Mouse (Mus musculus): ENCODE data around the gene Chrna1. TPM values are rescaled to one million over a fixed set of nuclear protein-coding genes. Genes with fewer than 3 reads are reported as not detected.

Gene Chrna1
- total RNA-seq (2014; fragmentation: Nextera tagmentation) = not detected in 2 replicates
- 0.11 and 0.12 TPM in 2 replicates for total RNA-seq (2017)
- polyA plus RNA-seq (2012) = not detected in 2 replicates

DNA sequence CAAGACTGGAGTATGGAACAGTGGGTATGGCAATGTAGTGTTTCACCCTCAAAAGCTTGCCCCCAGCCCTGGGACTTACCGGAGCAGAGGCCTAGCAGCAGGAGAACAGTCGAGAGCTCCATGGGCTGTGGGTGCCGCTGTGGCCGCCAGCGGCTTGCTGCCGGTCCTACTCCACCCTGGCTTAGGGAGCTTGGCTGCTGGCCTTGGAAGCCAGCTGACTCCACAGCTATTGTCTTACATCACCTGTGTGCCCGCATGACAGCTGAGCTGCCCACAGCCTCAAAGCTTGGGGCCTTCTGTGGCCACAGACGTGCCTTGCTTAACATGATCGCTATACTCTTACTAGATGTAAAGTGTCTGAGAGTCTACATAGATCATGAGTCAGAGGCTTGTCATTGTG, at the start of gene Chrna1:
TSS of gene Chrna1 (minus strand) at position 173 of the 400 bp plus-strand sequence.
- Histone ChIP-seq H3K27me3 (ENCODE audit: insufficient read depth, low read length) (peaks cover 19% of the 10 kb centered on the region), H3K4me3 (ENCODE audit: low read depth, low read length) (no peak within 1 kb of the TSS), H3K9me3 (replicated peaks) (no peaks in the 10 kb centered on the region), H3K36me3 (replicated peaks) (no peaks in the 10 kb centered on the region), H3K4me1 (ENCODE audit: insufficient read depth, low read depth, low read length) (no peaks in the 10 kb centered on the region)
- DNase-seq (ENCODE audit: low spot score) (no peak), ATAC-seq (ENCODE audit: extremely low read depth, insufficient number of reproducible peaks, low FRiP score, poor library complexity, severe bottlenecking) (no peak)
- TF ChIP-seq GATA2 (IDR thresholded peaks at IDR 0.05; ENCODE audit: borderline replicate concordance, low read depth, low read length) (no peak), GATA1 (IDR thresholded peaks at IDR 0.05; ENCODE audit: borderline replicate concordance, low read length) (no peak), CTCF (IDR thresholded peaks at IDR 0.05; ENCODE audit: low read depth, low read length) (no peak), TAL1 (conservative IDR thresholded peaks at IDR 0.05; ENCODE audit: low read depth, low read length) (no peak), POLR2AphosphoS5 (IDR thresholded peaks at IDR 0.05; ENCODE audit: insufficient replicate concordance, low read depth, low read length) (no peak)

- DNase-seq (ENCODE audit: low spot score) = no peak
- ATAC-seq (ENCODE audit: extremely low read depth, insufficient number of reproducible peaks, low FRiP score, poor library complexity, severe bottlenecking) = no peak
- H3K27me3 ChIP-seq (ENCODE audit: insufficient read depth, low read length) = no peaks in the 10 kb centered on the region
- no peak overlapping the region for H3K4me3 ChIP-seq (ENCODE audit: low read depth, low read length)
- no peaks in the 10 kb centered on the region for H3K9me3 ChIP-seq (replicated peaks)
- H3K4me1 ChIP-seq (ENCODE audit: insufficient read depth, low read depth, low read length) = no peaks in the 10 kb centered on the region
- H3K36me3 ChIP-seq (replicated peaks) = no peaks in the 10 kb centered on the region
- no peak for TF ChIP-seq POLR2AphosphoS5 (IDR thresholded peaks at IDR 0.05; ENCODE audit: insufficient replicate concordance, low read depth, low read length)
- TF ChIP-seq GATA1 (IDR thresholded peaks at IDR 0.05; ENCODE audit: borderline replicate concordance, low read length) = no peak
- TF ChIP-seq TAL1 (conservative IDR thresholded peaks at IDR 0.05; ENCODE audit: low read depth, low read length) = no peak
- TF ChIP-seq GATA2 (IDR thresholded peaks at IDR 0.05; ENCODE audit: borderline replicate concordance, low read depth, low read length) = no peak
- no peak for TF ChIP-seq CTCF (IDR thresholded peaks at IDR 0.05; ENCODE audit: low read depth, low read length)
Measured at GRCm38 (mm10) chr2:73618486-73619052, 38.4 kb upstream of the Chrna1 start.

- H3K4me3 ChIP-seq (ENCODE audit: low read depth, low read length) = no peak overlapping the region
- TF ChIP-seq TAL1 (conservative IDR thresholded peaks at IDR 0.05; ENCODE audit: low read depth, low read length) = no peak
- TF ChIP-seq POLR2AphosphoS5 (IDR thresholded peaks at IDR 0.05; ENCODE audit: insufficient replicate concordance, low read depth, low read length) = no peak
- TF ChIP-seq GATA2 (IDR thresholded peaks at IDR 0.05; ENCODE audit: borderline replicate concordance, low read depth, low read length) = no peak
- no peak for TF ChIP-seq CTCF (IDR thresholded peaks at IDR 0.05; ENCODE audit: low read depth, low read length)
- TF ChIP-seq GATA1 (IDR thresholded peaks at IDR 0.05; ENCODE audit: borderline replicate concordance, low read length) = no peak
- H3K4me1 ChIP-seq (ENCODE audit: insufficient read depth, low read depth, low read length) = no peaks in the 10 kb centered on the region
- no peaks in the 10 kb centered on the region for H3K9me3 ChIP-seq (replicated peaks)
- no peaks in the 10 kb centered on the region; the same call in 1 of the 2 replicates for H3K27me3 ChIP-seq (ENCODE audit: insufficient read depth, low read length)
- DNase-seq (ENCODE audit: low spot score) (no peak), ATAC-seq (ENCODE audit: extremely low read depth, insufficient number of reproducible peaks, low FRiP score, poor library complexity, severe bottlenecking) (no peak)
- no peaks in the 10 kb centered on the region for H3K36me3 ChIP-seq (replicated peaks)
Measured at GRCm38 (mm10) chr2:73616434-73617057, 36.4 kb upstream of the Chrna1 start.

DNA sequence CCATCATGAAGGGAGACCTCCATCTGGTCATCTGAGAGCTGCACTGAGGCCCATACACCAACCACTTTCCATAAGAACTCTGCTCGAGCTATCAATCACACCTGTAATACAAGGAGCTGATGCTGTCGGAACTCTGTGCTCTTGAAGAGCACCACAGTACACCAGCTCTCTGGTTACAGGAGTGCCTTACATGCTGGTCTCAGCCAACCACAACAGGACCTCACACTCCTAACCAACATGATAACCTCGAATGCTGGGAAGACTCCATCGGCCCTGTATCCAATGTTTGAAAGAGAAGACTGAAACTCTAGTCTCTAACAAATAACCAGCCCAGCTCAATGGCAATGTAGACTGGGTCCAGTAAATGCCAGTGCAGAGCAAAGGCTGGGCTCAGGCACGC, 35.3 kb upstream of the Chrna1 start:
- H3K4me1 ChIP-seq (ENCODE audit: insufficient read depth, low read depth, low read length) = no peaks in the 10 kb centered on the region
- no peaks in the 10 kb centered on the region for H3K9me3 ChIP-seq (replicated peaks)
- H3K4me3 ChIP-seq (ENCODE audit: low read depth, low read length) = no peak overlapping the region
- ATAC-seq (ENCODE audit: extremely low read depth, insufficient number of reproducible peaks, low FRiP score, poor library complexity, severe bottlenecking) (no peak), DNase-seq (ENCODE audit: low spot score) (no peak)
- no peaks in the 10 kb centered on the region; the same call in 1 of the 2 replicates for H3K27me3 ChIP-seq (ENCODE audit: insufficient read depth, low read length)
- no peaks in the 10 kb centered on the region for H3K36me3 ChIP-seq (replicated peaks)
- TF ChIP-seq TAL1 (conservative IDR thresholded peaks at IDR 0.05; ENCODE audit: low read depth, low read length) (no peak), CTCF (IDR thresholded peaks at IDR 0.05; ENCODE audit: low read depth, low read length) (no peak), GATA1 (IDR thresholded peaks at IDR 0.05; ENCODE audit: borderline replicate concordance, low read length) (no peak), GATA2 (IDR thresholded peaks at IDR 0.05; ENCODE audit: borderline replicate concordance, low read depth, low read length) (no peak), POLR2AphosphoS5 (IDR thresholded peaks at IDR 0.05; ENCODE audit: insufficient replicate concordance, low read depth, low read length) (no peak)

- TF ChIP-seq POLR2AphosphoS5 (IDR thresholded peaks at IDR 0.05; ENCODE audit: insufficient replicate concordance, low read depth, low read length) = no peak
- no peak for TF ChIP-seq GATA2 (IDR thresholded peaks at IDR 0.05; ENCODE audit: borderline replicate concordance, low read depth, low read length)
- no peak for TF ChIP-seq GATA1 (IDR thresholded peaks at IDR 0.05; ENCODE audit: borderline replicate concordance, low read length)
- TF ChIP-seq TAL1 (conservative IDR thresholded peaks at IDR 0.05; ENCODE audit: low read depth, low read length) = no peak
- no peak for TF ChIP-seq CTCF (IDR thresholded peaks at IDR 0.05; ENCODE audit: low read depth, low read length)
- ATAC-seq (ENCODE audit: extremely low read depth, insufficient number of reproducible peaks, low FRiP score, poor library complexity, severe bottlenecking) (no peak), DNase-seq (ENCODE audit: low spot score) (no peak)
- no peaks in the 10 kb centered on the region for H3K9me3 ChIP-seq (replicated peaks)
- no peaks in the 10 kb centered on the region for H3K36me3 ChIP-seq (replicated peaks)
- peaks cover 4% of the 10 kb centered on the region for H3K27me3 ChIP-seq (ENCODE audit: insufficient read depth, low read length)
- H3K4me1 ChIP-seq (ENCODE audit: insufficient read depth, low read depth, low read length) = no peaks in the 10 kb centered on the region
- no peak overlapping the region for H3K4me3 ChIP-seq (ENCODE audit: low read depth, low read length)
Measured at GRCm38 (mm10) chr2:73614303-73614702, 34.2 kb upstream of the Chrna1 start.

GRCm38 (mm10) chr2:73612941-73613340, 32.8 kb upstream of the Chrna1 start:
- Histone ChIP-seq H3K9me3 (replicated peaks) (no peaks in the 10 kb centered on the region), H3K27me3 (ENCODE audit: insufficient read depth, low read length) (peaks cover 4% of the 10 kb centered on the region), H3K4me1 (ENCODE audit: insufficient read depth, low read depth, low read length) (no peaks in the 10 kb centered on the region), H3K4me3 (ENCODE audit: low read depth, low read length) (no peak overlapping the region), H3K36me3 (replicated peaks) (no peaks in the 10 kb centered on the region)
- DNase-seq (ENCODE audit: low spot score) (no peak), ATAC-seq (ENCODE audit: extremely low read depth, insufficient number of reproducible peaks, low FRiP score, poor library complexity, severe bottlenecking) (no peak)
- TF ChIP-seq GATA2 (IDR thresholded peaks at IDR 0.05; ENCODE audit: borderline replicate concordance, low read depth, low read length) = no peak
- no peak for TF ChIP-seq CTCF (IDR thresholded peaks at IDR 0.05; ENCODE audit: low read depth, low read length)
- TF ChIP-seq GATA1 (IDR thresholded peaks at IDR 0.05; ENCODE audit: borderline replicate concordance, low read length) = no peak
- TF ChIP-seq TAL1 (conservative IDR thresholded peaks at IDR 0.05; ENCODE audit: low read depth, low read length) = no peak
- no peak for TF ChIP-seq POLR2AphosphoS5 (IDR thresholded peaks at IDR 0.05; ENCODE audit: insufficient replicate concordance, low read depth, low read length)
